Mouse (Mus musculus) adrenal gland, adult (tissue): Measurements from ENCODE around the gene Xrcc3.

ENCODE experiments used
- DNase-seq, 2 experiments: peaks; one replicate each; pipeline ENCODE4 v3.0.0; 2022 to 2023; ENCODE audit warnings: low spot score in 1 of 2; ENCODE audit not compliant: inconsistent age in 2 of 2

Xrcc3 gene

GRCm38 (mm10) chr12:111813766-111814617, at the start of gene Xrcc3, which contains the start of gene Zfyve21:
Gene Xrcc3 (minus strand): TSS chr12:111813873.
Gene Zfyve21 (plus strand): TSS chr12:111814170.
- DNase-seq, result peak; percentile 99

DNA sequence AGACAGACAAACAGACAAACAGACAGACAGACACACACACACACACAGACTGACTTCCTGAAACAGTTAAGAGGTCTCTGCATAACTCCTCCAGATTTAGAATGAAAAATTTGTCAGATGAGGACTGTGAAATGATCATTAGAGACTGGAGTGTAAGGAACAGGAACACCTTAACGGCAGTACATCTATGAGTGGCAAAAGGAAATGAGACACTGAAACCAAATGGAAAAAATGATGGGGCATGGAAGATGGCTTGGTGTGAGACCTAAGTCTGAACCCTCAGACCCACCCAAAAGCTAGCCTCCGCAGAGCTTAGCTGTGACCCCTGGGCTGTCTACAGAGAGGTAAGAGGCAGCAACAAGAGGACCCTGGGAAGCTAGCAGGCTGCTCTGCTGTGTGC, 41.8 kb upstream of the Xrcc3 start:
- no peak for DNase-seq

DNA sequence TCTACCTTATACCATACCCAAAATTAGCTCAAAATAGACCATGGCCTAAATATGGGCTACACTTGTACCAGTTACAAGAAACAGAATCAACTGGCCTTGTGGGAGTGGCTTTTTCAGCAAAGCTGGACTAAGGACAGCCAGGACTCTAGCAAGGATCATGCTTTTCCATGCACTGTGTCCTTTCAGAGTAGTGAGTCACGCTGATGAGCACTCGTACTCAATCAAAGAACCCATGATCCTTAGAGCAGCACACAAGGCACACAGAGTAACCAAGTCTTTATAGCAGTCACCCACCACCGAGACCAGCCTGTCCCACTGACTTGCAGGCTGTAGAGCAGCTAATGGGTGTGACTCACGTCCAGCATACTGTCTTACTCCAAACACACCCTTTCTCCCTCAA, 39.9 kb upstream of the Xrcc3 start:
- peak; percentile 83 to 86 for DNase-seq

- DNase-seq, result peak; percentile 55 to 91
Measured at GRCm38 (mm10) chr12:111853011-111853436, 39.4 kb upstream of the Xrcc3 start.

DNA sequence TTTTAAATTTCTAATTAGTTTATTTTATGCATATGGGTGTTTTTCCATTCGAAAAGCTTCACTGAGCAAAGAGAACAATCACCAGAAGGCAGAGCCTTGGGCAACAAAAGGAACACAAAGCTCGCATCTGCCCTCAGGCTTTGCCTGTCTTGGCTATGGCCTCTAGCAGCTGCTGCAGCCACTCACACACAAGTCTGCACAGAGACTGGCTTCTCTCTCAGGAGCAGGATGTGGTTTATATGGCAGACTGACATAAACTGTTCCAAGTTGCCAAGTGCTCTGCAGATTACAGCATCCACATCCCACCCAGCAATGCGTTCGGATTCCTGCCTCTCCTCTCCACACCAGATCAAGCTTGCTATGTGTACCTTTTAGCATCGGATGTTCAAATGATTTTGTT, 38.1 kb upstream of the Xrcc3 start:
- DNase-seq, result no peak

DNA sequence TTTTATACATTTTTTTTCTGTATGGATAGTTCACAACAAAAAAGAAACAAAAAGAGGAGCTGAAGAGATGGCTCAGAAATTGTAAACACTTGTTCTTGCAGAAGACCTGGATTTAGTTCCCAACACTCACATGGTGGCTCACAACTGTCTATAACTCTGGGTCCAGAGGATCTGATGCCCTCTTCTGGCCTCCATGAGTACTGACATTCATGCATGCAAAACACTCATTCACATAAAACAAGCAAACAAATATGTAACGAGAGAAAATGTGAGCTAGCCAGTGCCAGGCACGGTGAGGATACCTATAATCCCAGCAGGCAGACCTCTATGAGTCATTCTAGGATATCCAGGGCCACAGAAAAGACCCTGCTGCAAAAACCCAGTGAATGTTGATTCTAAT, 37.6 kb upstream of the Xrcc3 start:
- DNase-seq, result no peak

DNA sequence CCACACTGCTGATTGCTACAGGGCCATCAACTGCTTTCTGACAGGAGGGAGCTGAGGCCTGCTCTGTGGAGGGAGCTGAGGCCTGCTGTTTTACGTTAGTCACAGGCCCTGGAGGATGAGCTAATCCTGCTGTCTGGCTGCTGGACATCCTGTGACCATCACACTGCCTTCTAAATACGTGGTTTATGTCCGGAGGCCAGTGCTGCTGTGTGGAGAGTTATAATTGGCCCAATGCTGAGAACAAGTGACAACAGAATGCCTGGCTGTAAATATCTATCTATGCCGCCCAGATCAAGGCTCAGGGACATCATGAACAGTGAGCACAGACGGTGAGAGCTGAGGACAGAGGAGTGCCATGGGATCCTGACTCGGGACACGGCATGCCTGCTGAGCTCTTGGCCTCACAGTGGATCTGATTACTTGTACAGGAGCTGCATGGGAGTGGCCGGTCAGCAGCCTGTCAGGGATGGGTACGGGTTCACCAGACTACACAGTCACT, 34.7 kb upstream of the Xrcc3 start:
- peak in 1 of 2 experiments; percentile 74 for DNase-seq

DNA sequence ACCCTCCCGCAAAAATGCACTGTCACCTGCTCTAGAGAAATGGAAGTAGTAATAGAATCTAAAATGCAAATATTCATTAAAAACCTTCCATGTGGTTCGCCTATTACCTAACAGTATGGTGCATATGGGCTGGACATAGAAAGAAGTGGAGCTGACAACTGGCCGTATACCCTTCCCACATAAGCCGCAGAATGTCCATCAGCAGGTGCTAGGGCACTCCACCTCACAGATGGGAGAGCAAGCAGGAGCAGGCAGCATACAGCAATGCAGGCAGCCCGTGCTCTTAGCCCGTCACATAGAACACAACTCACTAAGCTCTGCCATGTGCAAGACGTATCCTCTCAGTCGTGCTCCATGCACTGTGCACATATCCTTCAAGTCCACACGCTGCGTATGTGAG, 33.1 kb upstream of the Xrcc3 start:
- no peak for DNase-seq

- no peak for DNase-seq
Measured at GRCm38 (mm10) chr12:111845953-111846352, 32.3 kb upstream of the Xrcc3 start.

GRCm38 (mm10) chr12:111843470-111843869, 29.8 kb upstream of the Xrcc3 start:
- no peak for DNase-seq

DNA sequence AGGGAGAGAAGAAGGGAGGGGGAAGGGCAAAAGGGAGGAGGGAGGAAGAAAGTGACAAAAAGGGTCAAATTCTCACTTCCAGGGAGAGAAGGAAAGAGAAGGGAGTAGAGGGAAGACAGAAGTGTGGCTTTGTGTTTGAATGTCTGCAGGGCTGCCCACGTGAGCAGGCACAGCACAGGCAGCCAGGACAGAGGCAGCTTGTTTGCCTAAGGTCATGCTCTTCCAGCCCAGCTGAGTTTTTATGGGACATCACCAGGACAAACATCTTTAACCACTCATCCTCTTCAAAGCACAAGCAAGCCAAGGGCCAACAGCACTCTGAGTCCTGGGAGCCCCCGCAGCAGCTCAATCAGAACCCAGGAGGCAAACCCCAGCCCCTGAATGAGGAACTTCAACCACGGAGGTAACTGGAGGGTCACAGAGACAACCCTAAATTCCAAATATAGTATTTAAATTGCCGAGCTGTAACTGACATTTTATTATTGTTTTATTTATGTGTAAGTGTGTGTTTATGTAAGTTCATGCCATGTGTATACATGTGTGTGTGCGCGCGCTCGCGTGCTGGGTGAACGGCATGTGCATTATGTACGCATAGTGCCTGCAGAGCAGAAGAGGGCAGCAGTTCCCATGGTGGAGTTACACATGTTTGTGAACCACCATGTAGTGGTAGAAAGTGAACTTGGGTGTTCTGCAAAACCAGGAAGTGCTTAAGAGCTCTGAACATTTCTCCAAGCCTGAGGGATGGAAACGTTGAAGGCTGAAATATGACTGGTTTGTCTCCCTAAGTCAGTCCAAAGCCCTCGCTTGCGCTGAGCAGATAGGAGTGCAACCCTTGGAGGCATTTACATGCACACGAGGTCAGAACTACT, 29.1 kb upstream of the Xrcc3 start:
- DNase-seq, result no peak

GRCm38 (mm10) chr12:111833457-111833856, 19.8 kb upstream of the Xrcc3 start:
- DNase-seq, result no peak

DNA sequence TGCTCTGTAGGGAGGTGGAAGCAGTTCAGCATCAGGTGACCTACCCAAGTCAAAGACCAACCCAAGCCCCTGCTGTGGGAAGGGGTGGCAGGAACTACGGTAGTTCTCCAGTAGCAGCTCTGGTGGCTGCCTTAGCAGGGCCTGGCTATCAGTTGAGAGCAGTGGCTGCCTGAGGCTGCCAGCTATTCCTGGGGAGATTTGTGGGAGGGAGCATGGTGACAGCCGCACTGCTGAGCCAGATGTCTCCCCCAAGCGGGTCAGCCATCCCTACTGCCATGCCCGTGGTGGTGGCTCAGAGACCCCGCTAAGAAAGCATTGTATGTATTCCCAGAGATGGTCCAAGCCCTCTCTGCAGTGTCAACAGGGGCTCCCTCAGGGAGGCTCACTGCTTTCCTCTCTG, 19.0 kb upstream of the Xrcc3 start:
- DNase-seq, result no peak

DNA sequence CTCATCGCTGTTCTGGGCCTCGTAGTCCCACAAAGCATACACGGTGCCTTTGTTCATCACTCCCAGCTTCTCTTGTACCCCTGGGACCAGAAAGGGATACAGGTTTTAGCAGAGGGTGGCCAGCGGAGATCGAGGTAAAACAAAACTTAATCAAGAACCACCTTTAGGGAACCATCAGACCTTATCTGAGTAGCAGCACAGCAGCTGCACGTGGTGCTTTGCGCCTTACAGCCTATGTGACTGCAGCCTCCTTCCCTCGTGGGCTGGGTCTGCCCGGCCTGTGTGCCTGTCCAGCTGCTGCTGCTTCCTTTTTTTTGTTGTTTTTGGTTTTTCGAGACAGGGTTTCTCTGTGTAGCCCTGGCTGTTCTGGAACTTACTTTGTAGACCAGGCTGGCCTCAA, 16.7 kb upstream of the Xrcc3 start:
- no peak for DNase-seq

DNA sequence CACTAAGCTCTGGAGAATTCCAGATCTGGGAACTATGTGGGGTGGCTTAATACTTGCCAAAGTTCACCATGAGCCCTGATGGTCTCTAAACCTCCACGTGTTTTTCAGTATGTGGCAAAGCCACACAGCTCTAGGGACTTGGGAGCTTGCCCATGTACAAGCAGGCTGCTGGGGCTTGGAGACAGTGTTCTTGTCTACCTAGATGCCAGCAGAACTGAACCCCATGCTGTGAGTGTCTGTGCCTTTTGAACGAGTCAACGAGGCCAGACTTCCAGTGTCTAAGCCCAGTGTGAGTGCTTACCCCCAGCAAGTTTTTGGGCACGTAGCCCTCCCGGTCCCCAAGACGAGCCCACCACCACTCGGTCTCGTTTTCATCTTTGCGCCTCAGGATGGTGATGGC, 16.3 kb upstream of the Xrcc3 start:
- no peak for DNase-seq

GRCm38 (mm10) chr12:111829447-111829846, 15.8 kb upstream of the Xrcc3 start:
- no peak for DNase-seq

- peak; percentile 69 to 72 for DNase-seq
Measured at GRCm38 (mm10) chr12:111827556-111827955, 13.9 kb upstream of the Xrcc3 start.

- no peak for DNase-seq
Measured at GRCm38 (mm10) chr12:111821931-111822330, 8.3 kb upstream of the Xrcc3 start.

DNA sequence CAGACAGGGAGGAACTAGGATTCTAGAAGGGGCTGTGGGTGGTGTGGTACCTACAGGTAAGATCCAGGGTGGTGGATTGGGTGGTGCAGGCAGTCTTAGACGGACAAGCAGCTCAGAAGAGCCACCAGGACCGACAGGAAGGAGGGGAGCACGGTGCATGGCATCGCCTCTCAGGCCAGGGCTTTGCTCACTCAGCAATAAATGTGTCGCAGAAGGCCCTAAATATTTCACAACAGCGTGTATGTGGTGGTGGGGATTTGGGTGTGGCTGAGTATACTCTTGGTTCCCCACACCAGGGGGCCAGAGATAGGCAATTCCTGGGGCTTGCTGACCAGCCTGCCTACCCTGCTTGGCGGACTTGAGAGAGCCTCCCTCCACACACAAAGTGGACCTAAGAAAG, 7.0 kb upstream of the Xrcc3 start:
- no peak for DNase-seq

- peak; percentile 50 to 72 for DNase-seq
Measured at GRCm38 (mm10) chr12:111819936-111820335, 6.3 kb upstream of the Xrcc3 start.

DNA sequence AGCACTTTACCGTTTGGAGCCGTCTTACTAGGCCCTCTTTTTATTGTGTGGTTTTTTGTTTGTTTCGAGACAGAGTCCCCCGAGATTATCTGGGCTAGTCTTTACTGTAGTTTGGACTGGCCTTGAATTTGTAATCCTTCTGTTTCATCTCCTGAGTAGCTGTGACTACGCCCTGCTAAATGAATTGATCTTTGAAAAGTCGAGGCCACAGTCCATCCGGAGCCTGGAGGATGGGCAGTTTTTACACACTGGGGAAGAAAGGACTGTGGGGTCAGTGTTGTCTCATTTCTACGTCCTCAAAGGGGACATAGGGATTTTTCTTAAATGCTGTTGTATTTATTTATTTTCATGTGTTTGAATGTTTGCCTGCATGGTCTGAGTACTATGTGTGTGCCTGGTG, 4.3 kb upstream of the Xrcc3 start:
- DNase-seq, result peak; percentile 52 to 86

- DNase-seq, result peak in 1 of 2 experiments; percentile 69
Measured at GRCm38 (mm10) chr12:111816967-111817366, 3.3 kb upstream of the Xrcc3 start.
